Mouse (Mus musculus) hindbrain, embryonic 13.5 days (tissue): ENCODE measurements at regions not wholly inside any gene's neighbourhood (a gene's known extent, or its start where the extent isn't known, plus 50 kb on each side); places are given as distances from the start of the nearest gene placed in this dataset.

Experiments
- ATAC-seq: fragments of 200-750 bp; cut with Nextera tagmentation; 2 replicates; pipeline ENCODE4 v1.8.0; 2017; ENCODE audit warnings: moderate TSS enrichment; ENCODE audit not compliant: low FRiP score
- H3K27ac ChIP-seq: fragments of 300-500 bp; sonication (generic); 2 replicates; pipeline ENCODE4 v1.5.1; 2015; ENCODE audit warnings: inconsistent platforms, mild to moderate bottlenecking, moderate library complexity
- H3K27me3 ChIP-seq: fragments of 300-500 bp; sonication (generic); 2 replicates; pipeline ENCODE4 v1.6.1; 2015; ENCODE audit warnings: mild to moderate bottlenecking, inconsistent platforms
- H3K36me3 ChIP-seq: fragments of 300-500 bp; sonication (generic); 2 replicates; pipeline ENCODE4 v1.6.1; 2015; ENCODE audit warnings: mild to moderate bottlenecking, inconsistent platforms
- H3K4me1 ChIP-seq: fragments of 300-500 bp; sonication (generic); replicated peaks from 2 replicates; pipeline ENCODE4 v1.6.1; 2015; ENCODE audit warnings: inconsistent platforms
- H3K4me2 ChIP-seq: fragments of 300-500 bp; sonication (generic); 2 replicates; pipeline ENCODE4 v1.6.1; 2015; ENCODE audit warnings: inconsistent platforms, mild to moderate bottlenecking, moderate library complexity
- H3K4me3 ChIP-seq: fragments of 300-500 bp; sonication (generic); 2 replicates; pipeline ENCODE4 v1.5.1; 2015; ENCODE audit warnings: mild to moderate bottlenecking, inconsistent platforms
- H3K9ac ChIP-seq: fragments of 300-500 bp; sonication (generic); 2 replicates; pipeline ENCODE4 v1.6.1; 2015; ENCODE audit warnings: mild to moderate bottlenecking, inconsistent platforms
- H3K9me3 ChIP-seq: fragments of 300-500 bp; sonication (generic); 2 replicates; pipeline ENCODE4 v1.6.1; 2016; ENCODE audit warnings: inconsistent platforms
- WGBS: fragments of 180-500 bp; shearing (Covaris S2); methylation state at CpG from one replicate; pipeline ENCODE4 v1.1.7; 2015; 5-methylcytosine and 5-hydroxymethylcytosine counted together

DNA sequence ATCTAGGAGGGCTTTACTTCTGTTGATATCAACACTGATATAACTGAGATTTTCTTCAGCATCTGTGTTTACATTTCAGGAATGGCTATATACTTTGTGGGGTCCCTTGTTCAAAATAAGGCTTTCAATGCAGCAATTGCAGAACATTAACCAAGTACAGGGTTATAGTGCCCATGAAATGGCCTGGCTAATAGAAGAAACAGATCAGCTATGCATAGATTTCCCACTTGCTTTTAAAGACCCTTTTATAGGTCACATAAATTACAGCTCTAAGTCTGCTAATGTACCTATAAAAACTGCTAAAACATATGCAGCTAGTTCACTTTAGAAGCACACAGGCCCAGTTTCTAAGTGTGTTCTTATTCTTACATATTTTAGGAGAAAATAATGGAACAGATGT, 472.1 kb downstream of the Nup35 start:
- H3K4me3 ChIP-seq, result no peak overlapping the region
- H3K36me3 ChIP-seq, result no peaks in the 10 kb centered on the region
- no peaks in the 10 kb centered on the region for H3K9me3 ChIP-seq
- ATAC-seq, result no peak
- no peak overlapping the region for H3K4me2 ChIP-seq
- no peak overlapping the region for H3K27ac ChIP-seq
- H3K27me3 ChIP-seq, result no peaks in the 10 kb centered on the region
- H3K4me1 ChIP-seq, result no peaks in the 10 kb centered on the region
- H3K9ac ChIP-seq, result no peak overlapping the region

DNA sequence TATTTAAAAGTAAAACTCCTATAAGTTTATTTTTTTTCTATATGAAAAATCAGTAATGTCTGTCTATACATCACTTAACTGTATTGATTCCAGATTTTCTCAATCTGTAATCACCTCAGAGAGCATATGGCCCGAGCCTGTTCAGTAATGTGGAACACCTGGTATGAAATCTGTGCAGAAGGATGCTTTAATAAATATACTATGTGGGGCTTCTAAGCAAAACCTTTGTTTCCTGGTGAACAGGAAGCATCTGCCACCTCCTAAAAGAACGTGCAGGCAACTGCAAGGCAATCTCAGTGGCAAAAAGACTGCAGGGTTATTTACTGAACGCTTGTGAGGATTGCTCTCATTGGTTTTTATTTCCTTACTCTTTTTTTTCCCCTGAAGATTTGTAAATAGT, 488.8 kb downstream of the Nup35 start:
- H3K4me2 ChIP-seq, result no peak overlapping the region
- H3K27ac ChIP-seq, result no peak overlapping the region
- WGBS, result 65% methylated on average over 3 of the region's 3 CpGs
- no peak overlapping the region for H3K9ac ChIP-seq
- ATAC-seq, result no peak
- H3K27me3 ChIP-seq, result no peaks in the 10 kb centered on the region
- no peaks in the 10 kb centered on the region for H3K36me3 ChIP-seq
- no peaks in the 10 kb centered on the region for H3K4me1 ChIP-seq
- no peak overlapping the region for H3K4me3 ChIP-seq
- no peaks in the 10 kb centered on the region for H3K9me3 ChIP-seq

DNA sequence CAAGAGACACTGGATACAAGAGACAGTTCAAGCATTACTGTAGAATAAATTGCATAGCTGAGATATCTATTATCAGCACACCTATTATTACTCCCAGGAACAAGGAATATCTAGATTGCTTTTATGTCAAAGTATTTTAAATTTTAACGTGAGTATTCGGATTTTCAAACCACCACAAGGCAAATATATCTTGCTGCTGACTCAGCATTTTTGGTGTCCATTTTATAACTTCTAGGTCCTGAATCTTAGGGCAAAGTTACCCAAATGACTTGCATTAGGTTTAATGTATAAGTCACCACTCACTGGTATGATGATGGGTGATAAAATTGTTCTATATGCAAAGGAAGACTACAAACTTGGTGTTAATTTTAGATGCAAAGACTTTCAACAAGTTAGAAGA, 501.7 kb downstream of the Nup35 start:
- Histone ChIP-seq H3K4me2 (no peak overlapping the region), H3K27me3 (no peaks in the 10 kb centered on the region), H3K4me3 (no peak overlapping the region), H3K4me1 (no peaks in the 10 kb centered on the region), H3K9ac (no peak overlapping the region), H3K9me3 (no peaks in the 10 kb centered on the region), H3K27ac (no peak overlapping the region), H3K36me3 (no peaks in the 10 kb centered on the region)
- ATAC-seq, result no peak
- 89% methylated on average over 2 of the region's 2 CpGs for WGBS

DNA sequence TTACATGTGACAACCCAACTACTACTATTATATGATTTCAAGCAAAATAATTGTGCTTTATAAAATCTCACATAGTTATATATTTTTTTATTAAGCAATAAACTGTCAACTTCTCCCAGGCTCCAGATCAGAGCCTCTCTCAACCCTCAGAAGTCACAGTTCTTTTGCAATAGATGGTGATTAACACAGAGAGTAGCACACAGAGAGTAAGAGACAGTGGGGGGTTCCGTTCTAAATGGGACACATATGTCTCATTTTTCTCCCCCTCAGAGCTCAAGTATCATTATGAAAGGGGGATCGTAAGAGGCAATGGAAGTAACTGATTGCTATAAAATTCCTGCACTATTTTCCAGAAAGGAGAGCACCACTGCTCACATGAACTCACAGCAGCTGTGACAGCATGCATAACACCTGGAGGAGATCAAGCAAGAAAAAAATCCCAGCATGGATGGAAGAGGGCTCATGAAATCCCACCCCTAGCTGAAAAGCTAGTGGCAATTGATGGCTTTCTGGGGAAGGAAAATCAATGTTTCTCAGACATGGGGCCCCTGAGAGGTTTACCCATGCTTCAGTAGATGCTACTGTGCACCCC, 503.5 kb downstream of the Nup35 start:
- 70% methylated on average over 2 of the region's 2 CpGs for WGBS
- Histone ChIP-seq H3K9ac (no peak overlapping the region), H3K27ac (no peak overlapping the region), H3K4me2 (no peak overlapping the region), H3K4me3 (no peak overlapping the region), H3K9me3 (no peaks in the 10 kb centered on the region), H3K36me3 (no peaks in the 10 kb centered on the region), H3K27me3 (no peaks in the 10 kb centered on the region), H3K4me1 (no peaks in the 10 kb centered on the region)
- ATAC-seq, result no peak

DNA sequence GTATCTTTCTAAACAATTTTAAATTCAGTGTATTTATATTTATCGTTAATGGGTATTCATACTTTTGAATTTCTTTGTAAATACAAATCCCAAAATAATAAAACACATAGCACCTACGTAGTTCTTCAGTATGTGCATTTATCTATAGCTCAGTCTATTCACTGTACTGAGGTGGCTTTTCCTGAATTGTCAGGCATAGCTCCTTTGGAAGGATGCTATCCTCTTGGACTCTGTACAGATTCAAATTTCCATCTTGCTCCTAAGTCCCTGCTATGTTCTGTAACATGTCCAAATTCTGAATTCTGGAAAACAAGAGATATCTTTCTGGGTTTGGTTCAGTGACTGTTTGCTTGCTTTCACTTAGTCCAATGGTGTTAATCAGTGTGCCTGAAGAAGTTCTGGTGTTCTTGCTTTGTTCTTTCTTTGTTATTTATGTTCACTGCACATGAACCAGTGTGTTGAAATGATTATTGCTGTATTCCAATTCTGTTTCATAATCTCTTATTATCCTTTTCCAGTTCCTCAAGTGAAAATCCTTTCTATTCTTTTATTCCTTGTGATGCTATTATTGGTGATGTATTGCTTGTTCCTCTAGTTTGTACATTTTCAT, 519.5 kb downstream of the Nup35 start:
- H3K9ac ChIP-seq, result no peak overlapping the region
- ATAC-seq, result no peak

DNA sequence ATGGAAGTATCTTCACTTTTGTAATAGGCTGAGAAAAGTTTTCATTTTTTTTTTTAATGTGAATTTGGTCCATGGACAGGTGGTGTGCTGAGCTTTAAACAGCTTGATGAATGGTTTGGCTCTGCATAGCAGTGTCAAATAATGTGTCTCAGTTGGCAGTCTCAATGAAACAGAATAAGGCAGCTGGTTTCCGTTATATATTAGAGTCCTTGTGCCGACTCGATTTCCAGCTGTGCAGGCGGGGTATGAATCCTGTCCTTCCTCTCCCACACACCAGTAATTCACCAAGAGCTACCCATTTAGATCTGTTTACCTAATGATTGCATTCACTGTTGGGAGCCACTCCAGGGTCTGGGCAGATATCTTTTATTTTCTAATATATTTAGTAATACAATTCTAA, 526.6 kb downstream of the Nup35 start:
- ATAC-seq, result peak; percentile 65; the same call in 1 of the 2 replicates

More for the DNA sequence above, 519.5 kb downstream of the Nup35 start:
- WGBS, result 89% methylated on average over 2 of the region's 2 CpGs
- no peaks in the 10 kb centered on the region for H3K27me3 ChIP-seq
- no peaks in the 10 kb centered on the region for H3K36me3 ChIP-seq
- H3K4me2 ChIP-seq, result no peak overlapping the region
- H3K4me3 ChIP-seq, result no peak overlapping the region
- no peaks in the 10 kb centered on the region for H3K9me3 ChIP-seq
- H3K27ac ChIP-seq, result no peak overlapping the region
- no peaks in the 10 kb centered on the region for H3K4me1 ChIP-seq

DNA sequence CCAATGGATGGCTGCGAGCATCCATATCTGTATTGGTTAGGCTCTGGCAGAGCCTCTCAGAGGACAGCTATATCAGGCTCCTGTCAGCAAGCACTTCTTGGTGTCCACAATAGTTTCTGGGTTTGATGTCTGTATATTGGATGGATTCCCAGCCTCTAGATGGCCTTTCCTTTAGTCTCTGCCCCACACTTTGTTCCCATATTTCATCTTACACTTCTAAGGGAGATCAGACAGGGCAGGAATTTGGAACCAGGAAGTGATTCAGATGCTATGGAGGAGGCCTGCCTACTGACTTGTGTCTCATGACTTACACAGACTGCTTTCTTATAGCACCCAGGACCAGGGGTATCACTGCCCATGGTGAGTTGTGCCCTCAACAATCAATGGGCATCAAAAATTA, 529.4 kb downstream of the Nup35 start:
- 88% methylated on average over 1 of the region's 1 CpGs for WGBS
- no peaks in the 10 kb centered on the region for H3K36me3 ChIP-seq
- H3K9ac ChIP-seq, result no peak overlapping the region
- no peak for ATAC-seq
- no peaks in the 10 kb centered on the region for H3K4me1 ChIP-seq
- no peaks in the 10 kb centered on the region for H3K27me3 ChIP-seq
- no peaks in the 10 kb centered on the region for H3K9me3 ChIP-seq
- no peak overlapping the region for H3K4me3 ChIP-seq
- no peak overlapping the region for H3K27ac ChIP-seq
- no peak overlapping the region for H3K4me2 ChIP-seq

More for the DNA sequence above, 526.6 kb downstream of the Nup35 start:
- Histone ChIP-seq H3K9ac (no peak overlapping the region), H3K27me3 (no peaks in the 10 kb centered on the region), H3K36me3 (no peaks in the 10 kb centered on the region), H3K4me1 (no peaks in the 10 kb centered on the region), H3K9me3 (no peaks in the 10 kb centered on the region), H3K4me2 (no peak overlapping the region), H3K4me3 (no peak overlapping the region), H3K27ac (no peak overlapping the region)
- 31% methylated on average over 4 of the region's 4 CpGs for WGBS

DNA sequence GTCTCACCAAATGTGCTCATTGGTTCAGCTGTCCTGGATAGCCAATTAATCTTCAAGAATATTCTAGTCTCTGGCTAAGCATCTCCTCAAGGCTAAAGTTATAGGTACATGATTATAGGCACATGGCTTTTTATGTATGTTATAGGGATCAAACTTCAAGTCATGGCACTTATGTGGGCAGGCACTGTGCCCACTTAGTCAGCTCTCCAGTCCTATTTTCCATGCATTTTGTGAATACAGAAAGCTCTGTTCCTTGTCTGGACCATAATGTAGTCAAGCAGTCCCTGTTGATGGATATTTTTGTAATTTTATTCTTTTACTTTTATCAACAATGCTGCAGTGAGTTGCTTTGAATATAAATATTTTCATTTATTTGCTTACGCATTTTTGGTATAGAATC, 531.1 kb downstream of the Nup35 start:
- Histone ChIP-seq H3K27me3 (no peaks in the 10 kb centered on the region), H3K9ac (no peak overlapping the region), H3K36me3 (no peaks in the 10 kb centered on the region), H3K9me3 (no peaks in the 10 kb centered on the region), H3K4me3 (no peak overlapping the region), H3K4me1 (no peaks in the 10 kb centered on the region), H3K4me2 (no peak overlapping the region), H3K27ac (no peak overlapping the region)
- WGBS, result 84% methylated on average over 1 of the region's 1 CpGs
- no peak for ATAC-seq

DNA sequence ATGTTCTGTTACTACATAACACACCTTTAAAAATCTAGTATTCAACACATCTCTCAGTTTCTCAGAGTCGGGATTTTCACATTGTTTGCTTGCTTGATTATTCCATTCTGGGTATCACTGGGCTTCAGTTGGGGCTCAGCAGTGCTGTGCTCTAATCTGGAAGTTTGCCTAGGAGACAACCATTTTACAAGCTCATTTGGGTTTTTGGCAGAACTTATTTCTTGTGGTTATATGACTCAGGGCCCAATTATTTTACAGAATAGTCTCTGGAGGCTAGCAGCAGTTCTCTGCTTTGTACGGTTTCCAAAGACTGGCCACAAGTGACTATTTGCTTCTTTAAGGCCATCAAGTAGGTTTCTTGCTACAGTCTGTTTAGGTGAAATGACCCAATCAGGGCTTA, 565.4 kb downstream of the Nup35 start:
- 96% methylated on average over 2 of the region's 2 CpGs for WGBS

DNA sequence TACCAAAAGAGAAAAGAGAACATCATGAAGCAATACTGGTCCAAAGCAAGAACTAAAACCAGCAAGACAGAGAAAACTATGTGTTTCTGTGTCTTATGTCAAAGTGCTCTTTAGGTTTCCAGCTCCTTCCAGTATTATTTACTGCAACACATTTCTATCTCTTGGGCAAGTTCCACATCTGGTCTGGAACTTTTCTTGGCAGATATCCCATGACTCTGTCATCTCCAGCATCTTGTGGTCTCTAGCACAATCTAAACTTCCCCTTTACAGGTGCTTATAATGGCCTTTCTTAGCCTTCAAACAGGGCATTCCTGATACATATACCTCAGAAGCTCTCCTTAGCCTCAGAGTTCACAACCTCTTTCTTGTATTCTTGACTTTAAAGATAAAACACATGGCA, 568.9 kb downstream of the Nup35 start:
- Histone ChIP-seq H3K4me3 (no peak overlapping the region), H3K27ac (no peak overlapping the region), H3K4me1 (no peaks in the 10 kb centered on the region), H3K9me3 (no peaks in the 10 kb centered on the region), H3K27me3 (no peaks in the 10 kb centered on the region), H3K4me2 (no peak overlapping the region), H3K36me3 (no peaks in the 10 kb centered on the region), H3K9ac (no peak overlapping the region)
- no peak for ATAC-seq

More for the DNA sequence above, 565.4 kb downstream of the Nup35 start:
- no peaks in the 10 kb centered on the region for H3K27me3 ChIP-seq
- H3K9ac ChIP-seq, result no peak overlapping the region
- no peak for ATAC-seq
- no peaks in the 10 kb centered on the region for H3K4me1 ChIP-seq
- H3K4me2 ChIP-seq, result no peak overlapping the region
- H3K4me3 ChIP-seq, result no peak overlapping the region
- H3K36me3 ChIP-seq, result no peaks in the 10 kb centered on the region
- H3K9me3 ChIP-seq, result no peaks in the 10 kb centered on the region
- H3K27ac ChIP-seq, result no peak overlapping the region

DNA sequence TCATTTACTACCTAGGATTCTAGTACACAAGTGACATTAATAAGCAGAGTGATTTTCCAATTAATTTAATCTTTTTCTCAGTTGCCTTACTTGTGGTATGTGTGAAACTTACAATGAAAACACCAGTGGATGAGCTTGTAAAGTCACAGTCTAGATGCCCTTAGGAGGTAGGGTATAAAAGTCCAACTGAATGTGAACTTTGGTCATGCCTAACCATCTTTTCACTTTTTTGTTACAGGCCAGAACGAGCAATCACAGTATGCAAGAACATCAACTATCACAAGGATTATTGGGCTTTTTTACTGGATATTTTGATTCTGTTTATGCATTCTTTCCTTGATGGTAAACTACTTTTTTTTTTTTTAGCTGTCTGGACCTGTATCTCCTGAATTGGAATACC, 573.8 kb downstream of the Nup35 start:
- no peaks in the 10 kb centered on the region for H3K4me1 ChIP-seq
- H3K36me3 ChIP-seq, result no peaks in the 10 kb centered on the region
- no peak overlapping the region for H3K4me3 ChIP-seq
- no peaks in the 10 kb centered on the region for H3K9me3 ChIP-seq
- H3K9ac ChIP-seq, result no peak overlapping the region
- no peak overlapping the region for H3K4me2 ChIP-seq
- H3K27ac ChIP-seq, result no peak overlapping the region
- 88% methylated on average over 1 of the region's 1 CpGs for WGBS
- ATAC-seq, result no peak
- no peaks in the 10 kb centered on the region for H3K27me3 ChIP-seq

DNA sequence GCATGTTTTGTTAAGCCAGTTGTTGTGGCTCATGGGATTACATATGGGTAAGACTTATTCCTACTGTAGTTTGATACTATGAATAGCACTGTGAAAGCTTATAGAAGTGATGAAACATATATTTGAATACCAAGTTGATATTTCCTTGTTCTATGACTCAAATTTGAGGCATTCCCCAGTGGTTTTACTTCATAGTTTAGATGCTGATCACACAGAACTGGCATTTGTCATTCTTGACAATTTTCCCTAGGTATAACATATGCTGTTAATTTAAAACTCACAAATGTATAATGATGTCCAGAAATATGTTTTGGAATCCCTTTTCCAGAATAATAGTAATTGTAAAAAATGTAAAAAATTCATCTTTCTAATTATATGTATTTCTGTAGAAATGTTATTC, 583.5 kb downstream of the Nup35 start:
- no peaks in the 10 kb centered on the region for H3K27me3 ChIP-seq
- no peak overlapping the region for H3K27ac ChIP-seq
- H3K36me3 ChIP-seq, result no peaks in the 10 kb centered on the region
- H3K9ac ChIP-seq, result no peak overlapping the region
- H3K4me3 ChIP-seq, result no peak overlapping the region
- ATAC-seq, result no peak
- no peaks in the 10 kb centered on the region for H3K4me1 ChIP-seq
- no peaks in the 10 kb centered on the region for H3K9me3 ChIP-seq
- H3K4me2 ChIP-seq, result no peak overlapping the region
